Mouse (Mus musculus): ENCODE results near the gene Intu. TPM values are rescaled to one million over a fixed set of nuclear protein-coding genes. Genes with fewer than 3 reads are reported as not detected.

Intu gene
- total and polyA plus RNA-seq, 3 experiments = 9.7 to 12.3 TPM; not detected in 1

DNA sequence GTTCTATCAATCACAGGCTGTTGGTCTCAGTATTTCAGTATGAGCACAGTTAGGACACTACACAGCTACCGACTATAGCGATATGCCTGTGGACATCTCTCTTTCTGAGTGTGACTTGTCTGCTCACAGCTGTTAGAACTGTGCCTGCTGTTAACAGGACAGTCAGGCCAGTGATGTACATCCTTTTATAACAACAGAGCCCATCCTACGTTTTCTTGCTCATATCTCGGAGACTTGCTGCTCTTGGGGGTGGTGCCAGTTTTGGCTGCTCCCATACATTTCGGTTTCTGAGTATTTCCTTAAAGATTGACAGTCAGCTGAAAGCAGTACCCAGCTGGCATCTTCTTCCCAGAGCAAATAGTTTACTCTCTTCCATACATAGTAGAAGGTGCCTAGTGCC is 125.3 kb downstream of the Intu start:
- no peak for TF ChIP-seq ZMIZ1 (IDR thresholded peaks at IDR 0.05; ENCODE audit: low read depth, low read length)
- Histone ChIP-seq H3K36me3 (ENCODE audit: control insufficient read depth in 1 of 2, insufficient read depth in 2 of 2, low read length in 2 of 2) (peaks cover 0 to 9% of the 10 kb centered on the region in 2 experiments; a peak in 3 of 4 replicates), H3K79me2 (ENCODE audit: control insufficient read depth, insufficient read depth, low read length, poor library complexity) (peaks cover 28% of the 10 kb centered on the region)

DNA sequence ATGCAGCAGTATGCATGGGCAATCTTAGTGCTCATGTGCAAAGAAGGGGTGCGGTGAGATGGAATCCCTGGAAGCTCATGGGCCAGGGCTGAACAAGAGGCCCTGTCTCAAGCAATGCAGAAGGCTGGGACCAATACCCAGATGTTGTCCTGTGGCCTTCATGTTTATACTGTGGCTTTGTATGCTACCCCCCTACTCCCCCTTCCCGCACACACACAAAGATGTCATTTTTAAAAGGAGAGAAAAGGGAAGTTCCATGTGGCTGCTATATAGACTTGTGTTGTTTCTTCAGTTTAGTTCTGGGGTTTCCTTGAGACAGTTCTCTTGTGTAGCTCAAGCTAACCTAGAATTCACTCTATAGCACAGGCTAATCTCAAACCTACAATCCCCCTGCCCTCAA is 129.1 kb downstream of the Intu start:
- peaks cover 0 to 12% of the 10 kb centered on the region in 2 experiments; a peak in 2 of 4 replicates for H3K4me1 ChIP-seq (ENCODE audit: control insufficient read depth in 1 of 2, insufficient read depth in 2 of 2, low read length in 2 of 2)
- no peak for TF ChIP-seq HCFC1 (IDR thresholded peaks at IDR 0.05; ENCODE audit: low read depth, low read length)
- no peak for TF ChIP-seq MAX (IDR thresholded peaks at IDR 0.05; ENCODE audit: low read length)
- no peak for TF ChIP-seq MYB (IDR thresholded peaks at IDR 0.05; ENCODE audit: low read depth, low read length)
- no peak for TF ChIP-seq MEF2A (IDR thresholded peaks at IDR 0.05; ENCODE audit: extremely low read depth, insufficient replicate concordance, low read depth, low read length, poor library complexity, severe bottlenecking)
- no peak for TF ChIP-seq UBTF (IDR thresholded peaks at IDR 0.05; ENCODE audit: borderline replicate concordance, insufficient read depth, low read depth, low read length)
- TF ChIP-seq GATA1 (IDR thresholded peaks at IDR 0.05; ENCODE audit: low read depth, low read length) = no peak
- no peak for TF ChIP-seq ZMIZ1 (IDR thresholded peaks at IDR 0.05; ENCODE audit: low read depth, low read length)
- no peak for TF ChIP-seq KAT2A (conservative IDR thresholded peaks at IDR 0.05; ENCODE audit: low read depth, low read length)
- TF ChIP-seq EP300 (IDR thresholded peaks at IDR 0.05; ENCODE audit: low read depth in 1 of 2, low read length in 2 of 2) = no peak
- TF ChIP-seq GABPA (IDR thresholded peaks at IDR 0.05; ENCODE audit: low read depth, low read length) = no peak
- no peak for TF ChIP-seq POLR2AphosphoS2 (IDR thresholded peaks at IDR 0.05; ENCODE audit: low read length)
- TF ChIP-seq CHD1 (IDR thresholded peaks at IDR 0.05; ENCODE audit: low read depth, low read length) = no peak
- no peak for TF ChIP-seq USF1 (IDR thresholded peaks at IDR 0.05; ENCODE audit: low read depth, low read length)
- no peak for TF ChIP-seq MYC (IDR thresholded peaks at IDR 0.05; ENCODE audit: low read depth, low read length)
- no peak for TF ChIP-seq ETS1 (IDR thresholded peaks at IDR 0.05; ENCODE audit: low read depth, low read length)
- no peak for TF ChIP-seq TAL1 (IDR thresholded peaks at IDR 0.05; ENCODE audit: low read length)
- TF ChIP-seq POLR2A (IDR thresholded peaks at IDR 0.05; ENCODE audit: control insufficient read depth in 1 of 2, insufficient read depth in 1 of 2, low read depth in 1 of 2, low read length in 2 of 2, poor library complexity in 1 of 2) = no peak
- TF ChIP-seq CTCF (IDR thresholded peaks at IDR 0.05 in 2 of 3, conservative IDR thresholded peaks at IDR 0.05 in 1 of 3; ENCODE audit: control insufficient read depth in 1 of 3, insufficient read depth in 1 of 3, low read depth in 2 of 3, low read length in 3 of 3, poor library complexity in 1 of 3, severe bottlenecking in 1 of 3) = no peak
- no peak for TF ChIP-seq ELF1 (IDR thresholded peaks at IDR 0.05; ENCODE audit: low read depth, low read length)
- H3K36me3 ChIP-seq (ENCODE audit: control insufficient read depth in 1 of 2, insufficient read depth in 2 of 2, low read length in 2 of 2) = peaks cover 1 to 8% of the 10 kb centered on the region in 2 experiments
- peaks cover 15% of the 10 kb centered on the region for H3K79me2 ChIP-seq (ENCODE audit: control insufficient read depth, insufficient read depth, low read length, poor library complexity)
- no peak overlapping the region for H3K9ac ChIP-seq (ENCODE audit: control insufficient read depth, low read depth, low read length, poor library complexity, severe bottlenecking)
- H3K4me3 ChIP-seq (ENCODE audit: control insufficient read depth in 1 of 2, insufficient read depth in 1 of 2, low read depth in 2 of 2, low read length in 2 of 2) = no peak overlapping the region
- no peaks in the 10 kb centered on the region for H3K27me3 ChIP-seq (ENCODE audit: control insufficient read depth in 1 of 2, insufficient read depth in 2 of 2, low read length in 2 of 2)
- no peak for DNase-seq (ENCODE audit: low read depth, low spot score)
- no peak overlapping the region for H3K27ac ChIP-seq (ENCODE audit: control insufficient read depth, low read depth, low read length)
- no peaks in the 10 kb centered on the region for H3K9me3 ChIP-seq (replicated peaks; ENCODE audit: insufficient read depth, low read length)

More for the DNA sequence above, 125.3 kb downstream of the Intu start:
- no peak for DNase-seq (ENCODE audit: low read depth, low spot score)
- Histone ChIP-seq H3K4me1 (ENCODE audit: control insufficient read depth in 1 of 2, insufficient read depth in 2 of 2, low read length in 2 of 2) (peaks cover 0 to 18% of the 10 kb centered on the region in 2 experiments; a peak in 2 of 4 replicates), H3K9ac (ENCODE audit: control insufficient read depth, low read depth, low read length, poor library complexity, severe bottlenecking) (no peak overlapping the region), H3K4me3 (ENCODE audit: control insufficient read depth in 1 of 2, insufficient read depth in 1 of 2, low read depth in 2 of 2, low read length in 2 of 2) (no peak overlapping the region), H3K9me3 (replicated peaks; ENCODE audit: insufficient read depth, low read length) (no peaks in the 10 kb centered on the region), H3K27ac (ENCODE audit: control insufficient read depth, low read depth, low read length) (no peak overlapping the region), H3K27me3 (ENCODE audit: control insufficient read depth in 1 of 2, insufficient read depth in 2 of 2, low read length in 2 of 2) (no peaks in the 10 kb centered on the region)

All from MEL (cell line).